Mouse (Mus musculus) midbrain, postnatal 0 days (tissue): Measurements from ENCODE around the gene Crtap. TPM values are rescaled to one million over a fixed set of nuclear protein-coding genes. Genes with fewer than 3 reads are reported as not detected.

ENCODE experiments used
- ATAC-seq: fragments of 200-750 bp; cut with Nextera tagmentation; 2 replicates; pipeline ENCODE4 v1.8.0; 2017; ENCODE audit warnings: moderate number of reproducible peaks, mild to moderate bottlenecking, moderate TSS enrichment, moderate library complexity; ENCODE audit not compliant: low FRiP score
- DNase-seq: peaks from one replicate; pipeline ENCODE4 v3.0.0-alpha.2; 2015; ENCODE audit warnings: low spot score
- H3K27ac ChIP-seq: fragments of 300-500 bp; sonication (generic); 2 replicates; pipeline ENCODE4 v1.5.1; 2014; ENCODE audit warnings: low read depth, mild to moderate bottlenecking, low read length, mixed read lengths
- H3K27me3 ChIP-seq: fragments of 300-500 bp; sonication (generic); 2 replicates; pipeline ENCODE4 v1.6.1; 2014; ENCODE audit warnings: low read length, control low read depth, mixed read lengths; ENCODE audit not compliant: insufficient read depth
- H3K36me3 ChIP-seq: fragments of 300-500 bp; sonication (generic); 2 replicates; pipeline ENCODE4 v1.6.1; 2014; ENCODE audit warnings: low read length, control low read depth, mixed read lengths; ENCODE audit not compliant: insufficient read depth
- H3K4me1 ChIP-seq: fragments of 300-500 bp; sonication (generic); 2 replicates; pipeline ENCODE4 v1.6.1; 2014; ENCODE audit warnings: mild to moderate bottlenecking, control low read depth, antibody characterized with exemption, low read length, mixed read lengths; ENCODE audit not compliant: insufficient read depth
- H3K4me2 ChIP-seq: fragments of 300-500 bp; sonication (generic); 2 replicates; pipeline ENCODE4 v1.6.1; 2014; ENCODE audit warnings: low read depth, mild to moderate bottlenecking, low read length, mixed read lengths; ENCODE audit not compliant: poor library complexity, severe bottlenecking
- H3K4me3 ChIP-seq: fragments of 300-500 bp; sonication (generic); 2 replicates; pipeline ENCODE4 v1.5.1; 2014; ENCODE audit warnings: low read depth, mild to moderate bottlenecking, low read length, moderate library complexity
- H3K9ac ChIP-seq: fragments of 300-500 bp; sonication (generic); replicated peaks from 2 replicates; pipeline ENCODE4 v1.6.1; 2014; ENCODE audit warnings: mild to moderate bottlenecking, low read length, moderate library complexity, mixed read lengths; ENCODE audit not compliant: poor library complexity, severe bottlenecking
- H3K9me3 ChIP-seq: fragments of 300-500 bp; sonication (generic); 2 replicates; pipeline ENCODE4 v1.6.1; 2016; ENCODE audit warnings: low read length, control low read depth
- CTCF ChIP-seq: IDR thresholded peaks from 2 replicates; pipeline ENCODE4 v1.5.1; 2016; ENCODE audit warnings: antibody characterized with exemption, mild to moderate bottlenecking
- WGBS: fragments of 180-500 bp; shearing (Covaris S2); extraction: QIAGEN DNeasy Blood & Tissue Kit; methylation state at CpG from one replicate; pipeline ENCODE4 v1.1.7; 2014; 5-methylcytosine and 5-hydroxymethylcytosine counted together
- polyA plus RNA-seq: library from polyadenylated mRNA; unstranded; fragments of >200 nt; fragmentation: Nextera tagmentation; extraction: Ambion mirVana; gene quantifications from 2 replicates; pipeline ENCODE4 v1.2.1, GENCODE M21; 2015
- total RNA-seq: library from RNA; depleted of rRNA; stranded (reverse); fragments of >200 nt; gene quantifications from 2 replicates; pipeline ENCODE4 v1.2.3, GENCODE M21; 2014

Crtap gene
- total and polyA plus RNA-seq, 2 experiments from 2014 or later: 21.4 to 26.0 TPM

DNA sequence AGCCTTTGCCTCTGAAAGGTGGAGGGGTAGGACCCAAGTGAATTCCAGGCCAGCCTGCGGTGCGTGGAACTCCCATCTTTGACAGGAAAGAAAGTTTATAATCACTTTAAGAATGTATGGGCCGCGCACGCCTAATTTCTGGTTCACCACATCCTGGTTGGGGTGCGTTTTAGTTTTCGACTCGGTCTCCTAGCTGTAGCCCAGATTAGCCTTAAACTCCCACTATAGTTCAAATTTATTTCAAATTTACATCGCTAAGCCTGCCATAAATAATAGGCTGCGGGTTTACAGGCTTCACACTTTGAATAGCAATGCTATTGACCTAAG, 237 bp upstream of the Crtap start:
- ATAC-seq (no peak; the same call in 1 of the 2 replicates), DNase-seq (no peak)
- H3K36me3 ChIP-seq: no peaks in the 10 kb centered on the region
- H3K4me1 ChIP-seq: no peaks in the 10 kb centered on the region
- no peak for TF ChIP-seq CTCF
- H3K4me2 ChIP-seq: peak overlapping the region; percentile 84
- H3K4me3 ChIP-seq: peak overlapping the region; percentile 53
- H3K27me3 ChIP-seq: no peaks in the 10 kb centered on the region
- 4% methylated on average over 10 of the region's 10 CpGs for WGBS
- no peaks in the 10 kb centered on the region for H3K9me3 ChIP-seq
- H3K9ac ChIP-seq: peak overlapping the region; percentile 62
- peak overlapping the region; percentile 19; the same call in 1 of the 2 replicates for H3K27ac ChIP-seq

DNA sequence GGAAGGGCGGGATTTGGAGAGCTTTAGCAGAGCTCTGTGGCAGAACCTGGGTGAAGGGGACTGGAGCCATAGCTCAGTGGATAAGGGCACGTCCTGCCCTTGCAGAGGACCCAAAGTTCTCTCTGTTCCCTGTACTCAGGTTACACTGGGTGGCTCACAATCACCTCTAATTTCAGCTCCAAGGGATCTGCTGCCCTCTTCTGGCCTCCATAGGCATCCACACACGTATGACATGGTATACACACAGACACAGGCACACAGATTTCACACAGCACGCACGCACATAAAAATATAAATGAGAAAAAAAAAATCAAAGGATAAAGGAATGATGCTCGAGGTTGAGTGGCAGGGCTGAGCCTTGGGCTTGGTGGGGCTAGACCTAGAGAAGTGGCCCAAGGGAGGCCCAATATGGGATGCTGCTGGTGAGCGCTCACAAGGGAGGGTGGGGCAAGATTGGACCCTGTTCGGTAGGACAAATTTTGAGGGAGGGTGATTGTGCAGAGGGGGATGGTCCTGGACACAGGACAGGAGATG, 1.0 kb downstream of the Crtap start:
- Histone ChIP-seq H3K27me3 (no peaks in the 10 kb centered on the region), H3K9ac (peak overlapping the region; percentile 62; the same call in 1 of the 2 replicates), H3K27ac (no peak overlapping the region), H3K4me1 (no peaks in the 10 kb centered on the region), H3K9me3 (no peaks in the 10 kb centered on the region), H3K36me3 (no peaks in the 10 kb centered on the region), H3K4me3 (peak overlapping the region; percentile 53), H3K4me2 (peak overlapping the region; percentile 84)
- DNase-seq: peak; percentile 10
- ATAC-seq: peak; percentile 43; the same call in 1 of the 2 replicates
- peak; percentile 67 for TF ChIP-seq CTCF
- WGBS: 78% methylated on average over 8 of the region's 8 CpGs

DNA sequence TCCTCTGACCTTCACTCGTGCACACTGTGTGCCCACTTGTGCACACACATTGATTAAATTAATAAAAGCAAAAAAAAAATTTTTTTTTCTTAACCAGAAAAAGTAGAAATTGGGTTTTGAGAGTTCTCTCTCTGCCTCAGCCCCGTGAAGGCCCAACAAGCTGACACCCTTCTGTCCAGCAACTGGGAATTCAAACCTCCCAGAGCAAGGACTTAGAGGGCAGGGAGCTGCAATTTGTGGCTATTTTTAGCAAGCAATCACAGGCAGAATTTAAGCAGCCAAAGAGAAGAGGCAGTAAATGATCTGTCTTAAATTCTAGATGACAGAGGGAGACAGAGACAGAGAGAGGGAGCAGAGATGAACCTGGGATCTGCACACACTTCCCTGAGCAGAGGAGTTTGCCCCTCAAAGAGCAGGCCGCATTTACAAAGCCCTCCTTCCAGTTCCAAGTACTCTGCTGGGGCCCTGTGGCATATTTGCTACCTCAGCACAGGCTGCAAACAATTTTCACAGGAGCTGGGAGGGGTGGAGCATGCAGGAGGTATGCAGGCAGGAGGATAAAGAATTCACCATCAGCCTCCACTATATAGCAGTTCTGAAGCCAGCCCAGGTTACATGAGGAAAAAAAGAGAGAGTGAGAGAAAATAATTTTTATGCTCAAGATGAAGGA, 1.6 kb downstream of the Crtap start:
- ATAC-seq (no peak), DNase-seq (no peak)
- Histone ChIP-seq H3K4me3 (no peak overlapping the region), H3K27me3 (no peaks in the 10 kb centered on the region), H3K9ac (no peak overlapping the region), H3K9me3 (no peaks in the 10 kb centered on the region), H3K27ac (no peak overlapping the region), H3K4me1 (no peaks in the 10 kb centered on the region), H3K4me2 (no peak overlapping the region), H3K36me3 (no peaks in the 10 kb centered on the region)
- no peak for TF ChIP-seq CTCF
- WGBS: 83% methylated on average over 3 of the region's 3 CpGs

DNA sequence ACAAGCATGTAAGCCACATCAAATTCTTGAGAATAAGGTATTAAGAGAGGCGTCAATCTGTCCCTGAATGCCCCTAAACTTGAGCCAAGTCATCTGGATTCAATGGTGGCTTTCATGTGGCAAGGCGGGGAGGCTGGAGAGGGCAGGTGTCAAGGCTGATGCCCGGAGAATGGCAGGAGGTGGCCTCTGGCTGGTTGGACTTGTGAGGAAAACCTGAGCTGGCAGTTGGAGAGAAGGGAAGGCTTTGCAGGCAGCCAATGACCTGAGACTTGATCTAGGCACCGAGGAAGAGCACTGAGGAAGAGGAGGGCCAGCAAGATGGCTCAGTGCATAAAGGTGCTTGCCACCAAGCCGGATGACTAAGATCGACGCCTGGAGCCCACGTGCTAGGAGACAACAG, 2.2 kb downstream of the Crtap start:
- DNase-seq (no peak), ATAC-seq (no peak)
- no peak overlapping the region for H3K4me2 ChIP-seq
- 87% methylated on average over 8 of the region's 8 CpGs for WGBS
- no peaks in the 10 kb centered on the region for H3K36me3 ChIP-seq
- no peak for TF ChIP-seq CTCF
- no peaks in the 10 kb centered on the region for H3K9me3 ChIP-seq
- H3K27ac ChIP-seq: no peak overlapping the region
- no peaks in the 10 kb centered on the region for H3K4me1 ChIP-seq
- H3K9ac ChIP-seq: no peak overlapping the region
- H3K27me3 ChIP-seq: no peaks in the 10 kb centered on the region
- no peak overlapping the region for H3K4me3 ChIP-seq

DNA sequence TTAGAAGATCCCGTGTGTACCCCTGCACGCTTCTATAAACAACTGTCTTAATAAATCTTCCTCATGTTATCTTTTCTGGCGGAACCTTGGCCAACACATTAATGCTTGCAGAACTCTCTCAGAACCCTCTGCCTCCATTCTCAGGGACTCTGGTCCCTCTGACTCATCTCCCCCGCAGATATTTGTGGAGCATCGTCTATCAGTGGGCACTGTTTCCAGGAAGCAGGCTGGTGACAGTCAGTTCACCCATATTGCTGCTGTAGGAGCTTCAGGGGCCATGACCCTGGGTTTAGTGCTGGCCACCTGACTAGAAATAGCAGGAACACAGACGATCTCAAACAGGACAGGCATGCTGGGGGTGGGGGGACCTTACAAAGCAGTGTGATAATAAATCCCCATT, 3.4 kb downstream of the Crtap start:
- Histone ChIP-seq H3K4me2 (no peak overlapping the region), H3K9ac (no peak overlapping the region), H3K27me3 (no peaks in the 10 kb centered on the region), H3K36me3 (no peaks in the 10 kb centered on the region), H3K4me1 (no peaks in the 10 kb centered on the region), H3K9me3 (no peaks in the 10 kb centered on the region), H3K27ac (no peak overlapping the region), H3K4me3 (no peak overlapping the region)
- 82% methylated on average over 6 of the region's 6 CpGs for WGBS
- no peak for DNase-seq
- ATAC-seq: no peak
- TF ChIP-seq CTCF: no peak

DNA sequence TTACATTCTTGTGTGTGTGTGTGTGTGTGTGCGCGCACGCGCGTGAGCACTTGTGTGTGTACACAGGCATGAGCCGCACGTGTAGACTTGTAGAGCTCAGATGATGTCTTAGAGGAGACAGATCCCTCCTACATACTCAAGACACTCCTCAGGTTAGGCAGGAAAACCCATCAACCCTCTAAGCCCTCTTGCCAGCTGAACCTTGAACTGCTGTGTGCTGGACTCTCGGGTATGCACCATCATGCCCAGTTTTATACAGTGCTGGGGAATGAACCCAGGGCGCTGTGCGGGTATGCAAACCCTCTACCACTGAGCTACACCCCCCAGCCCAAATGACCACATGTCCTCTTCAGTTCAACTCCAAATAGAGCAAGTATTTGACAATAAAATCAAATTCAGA, 5.3 kb downstream of the Crtap start:
- H3K36me3 ChIP-seq: no peaks in the 10 kb centered on the region

More for the DNA sequence above, 5.3 kb downstream of the Crtap start:
- no peak overlapping the region for H3K4me2 ChIP-seq
- H3K27me3 ChIP-seq: no peaks in the 10 kb centered on the region
- no peak overlapping the region for H3K27ac ChIP-seq
- no peak overlapping the region for H3K4me3 ChIP-seq
- WGBS: 94% methylated on average over 10 of the region's 10 CpGs
- TF ChIP-seq CTCF: no peak
- no peaks in the 10 kb centered on the region for H3K9me3 ChIP-seq
- DNase-seq (no peak), ATAC-seq (no peak)
- no peak overlapping the region for H3K9ac ChIP-seq
- no peaks in the 10 kb centered on the region for H3K4me1 ChIP-seq
